Mouse (Mus musculus) lung, postnatal 0 days (tissue): Measurements from ENCODE around the gene Aff3. TPM values are rescaled to one million over a fixed set of nuclear protein-coding genes. Genes with fewer than 3 reads are reported as not detected.

Experiments used
- ATAC-seq: fragments of 200-750 bp; cut with Nextera tagmentation; 2 replicates; pipeline ENCODE4 v1.8.0; 2017; ENCODE audit warnings: moderate library complexity
- DNase-seq: peaks from one replicate; pipeline ENCODE4 v3.0.0-alpha.2; 2016; ENCODE audit warnings: low spot score
- H3K27ac ChIP-seq: fragments of 300-500 bp; sonication (generic); 2 replicates; pipeline ENCODE4 v1.5.1; 2014; ENCODE audit warnings: antibody characterized with exemption, mild to moderate bottlenecking, low read length, mixed read lengths
- H3K27me3 ChIP-seq: fragments of 300-500 bp; sonication (generic); replicated peaks from 2 replicates; pipeline ENCODE4 v1.6.1; 2014; ENCODE audit warnings: low read length, mixed read lengths; ENCODE audit not compliant: insufficient read depth
- H3K36me3 ChIP-seq: fragments of 300-500 bp; sonication (generic); 2 replicates; pipeline ENCODE4 v1.6.1; 2014; ENCODE audit warnings: low read length, mixed read lengths; ENCODE audit not compliant: insufficient read depth
- H3K4me1 ChIP-seq: fragments of 300-500 bp; sonication (generic); 2 replicates; pipeline ENCODE4 v1.6.1; 2014; ENCODE audit warnings: antibody characterized with exemption, low read depth, low read length, mixed read lengths; ENCODE audit not compliant: insufficient read depth
- H3K4me2 ChIP-seq: fragments of 300-500 bp; sonication (generic); replicated peaks from 2 replicates; pipeline ENCODE4 v1.6.1; 2014; ENCODE audit warnings: low read depth, mild to moderate bottlenecking, low read length, moderate library complexity, mixed read lengths
- H3K4me3 ChIP-seq: fragments of 300-500 bp; sonication (generic); 2 replicates; pipeline ENCODE4 v1.5.1; 2014; ENCODE audit warnings: low read depth, low read length
- H3K9ac ChIP-seq: fragments of 300-500 bp; sonication (generic); replicated peaks from 2 replicates; pipeline ENCODE4 v1.6.1; 2014; ENCODE audit warnings: low read depth, mild to moderate bottlenecking
- H3K9me3 ChIP-seq: fragments of 300-500 bp; sonication (generic); 2 replicates; pipeline ENCODE4 v1.6.1; 2016; ENCODE audit warnings: low read length, mixed read lengths
- CTCF ChIP-seq: IDR thresholded peaks from 2 replicates; pipeline ENCODE4 v1.5.1; 2016; ENCODE audit warnings: antibody characterized with exemption, mild to moderate bottlenecking
- EP300 ChIP-seq: IDR thresholded peaks from 2 replicates; pipeline ENCODE4 v1.6.1; 2016; ENCODE audit warnings: antibody characterized with exemption, mild to moderate bottlenecking, control low read depth
- WGBS: fragments of 180-500 bp; shearing (Covaris S2); extraction: QIAGEN DNeasy Blood & Tissue Kit; methylation state at CpG from one replicate; pipeline ENCODE4 v1.1.7; 2014; 5-methylcytosine and 5-hydroxymethylcytosine counted together
- polyA plus RNA-seq: library from polyadenylated mRNA; unstranded; fragments of >200 nt; fragmentation: Nextera tagmentation; extraction: Ambion mirVana; gene quantifications from 2 replicates; pipeline ENCODE4 v1.2.1, GENCODE M21; 2015

Aff3 gene
- polyA plus RNA-seq, 1 experiment from 2014 or later, result 5.9 TPM

DNA sequence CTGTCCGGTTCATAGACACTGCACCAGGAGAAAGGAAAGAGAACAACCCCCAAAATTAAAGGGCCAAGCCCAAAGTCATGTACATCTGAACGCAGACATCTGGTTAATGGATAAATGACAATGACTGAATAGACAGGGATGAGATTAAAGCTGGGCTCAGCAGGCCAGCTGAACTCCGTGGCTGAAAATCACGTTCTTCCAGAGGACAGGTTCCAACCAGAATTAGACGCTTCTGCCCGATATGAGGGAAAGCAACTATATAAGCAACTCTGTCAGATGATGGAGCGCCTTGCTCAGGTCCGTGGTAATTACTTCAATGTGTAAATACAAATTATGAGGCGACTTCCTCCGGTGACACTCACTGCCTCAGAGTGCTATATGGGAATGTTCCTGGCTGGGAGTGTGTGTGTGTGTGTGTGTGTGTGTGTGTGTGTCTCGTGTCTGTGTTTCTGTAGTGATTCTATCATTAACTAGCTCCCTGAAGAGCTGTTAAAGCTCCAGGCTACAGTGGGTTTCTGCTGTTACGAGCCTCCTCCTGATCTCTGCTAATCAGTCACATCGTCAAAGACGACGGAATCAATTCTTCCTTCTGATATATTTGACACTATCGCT lies 127.7 kb downstream of the Aff3 start:
- Histone ChIP-seq H3K4me3 (no peak overlapping the region), H3K9ac (no peak overlapping the region), H3K4me2 (no peak overlapping the region), H3K36me3 (no peaks in the 10 kb centered on the region), H3K9me3 (no peaks in the 10 kb centered on the region), H3K27ac (no peak overlapping the region), H3K4me1 (no peaks in the 10 kb centered on the region), H3K27me3 (no peaks in the 10 kb centered on the region)
- ATAC-seq, result no peak
- TF ChIP-seq CTCF (no peak), EP300 (no peak)
- 64% methylated on average over 16 of the region's 16 CpGs for WGBS
- DNase-seq, result no peak

DNA sequence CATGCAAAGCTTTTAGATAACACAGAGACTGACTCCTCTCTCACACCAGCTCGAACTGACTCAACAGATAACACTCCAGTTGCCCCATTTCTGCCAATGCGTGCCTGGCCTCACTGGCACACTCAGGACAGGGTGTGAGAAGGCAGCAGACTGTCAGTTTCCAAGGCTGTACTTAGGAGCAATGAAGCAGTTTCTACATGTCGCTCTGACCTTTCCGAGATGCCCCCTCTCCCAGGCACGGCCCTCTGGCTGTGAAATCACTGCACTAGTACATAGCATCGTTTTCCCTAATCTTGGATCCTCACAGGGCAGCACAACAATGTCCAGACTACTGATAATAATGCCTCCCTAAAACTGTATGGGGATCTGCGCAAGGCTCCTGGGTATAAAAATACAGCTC lies 132.2 kb downstream of the Aff3 start:
- Histone ChIP-seq H3K4me3 (no peak overlapping the region), H3K27me3 (no peaks in the 10 kb centered on the region), H3K4me1 (no peaks in the 10 kb centered on the region), H3K9me3 (no peaks in the 10 kb centered on the region), H3K27ac (no peak overlapping the region), H3K36me3 (no peaks in the 10 kb centered on the region), H3K9ac (no peak overlapping the region), H3K4me2 (no peak overlapping the region)
- ATAC-seq (no peak), DNase-seq (no peak)
- TF ChIP-seq CTCF (no peak), EP300 (no peak)
- WGBS, result 90% methylated on average over 7 of the region's 7 CpGs

DNA sequence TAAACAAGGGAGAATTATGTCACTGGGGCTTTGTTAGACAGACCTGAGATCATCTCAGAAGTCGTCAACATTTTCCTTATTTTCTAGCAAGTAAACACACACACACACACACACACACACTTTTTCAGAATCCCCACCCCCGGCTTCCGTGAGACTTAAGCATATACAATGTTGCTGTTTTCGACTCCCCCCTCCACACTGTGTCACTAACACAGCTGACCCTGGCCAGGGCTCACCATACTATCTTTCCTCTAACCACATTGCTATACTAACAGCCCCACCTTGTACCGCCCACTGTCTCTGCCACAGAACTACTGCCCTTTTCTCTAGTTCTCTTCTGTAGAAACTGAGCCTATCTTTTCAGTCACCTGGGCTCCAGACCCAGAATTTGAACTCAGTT lies 136.1 kb downstream of the Aff3 start:
- no peak for ATAC-seq
- WGBS, result 82% methylated on average over 5 of the region's 5 CpGs
- no peak overlapping the region for H3K4me2 ChIP-seq
- H3K9ac ChIP-seq, result no peak overlapping the region
- no peak overlapping the region for H3K27ac ChIP-seq
- no peaks in the 10 kb centered on the region for H3K36me3 ChIP-seq
- H3K27me3 ChIP-seq, result no peaks in the 10 kb centered on the region
- TF ChIP-seq EP300 (no peak), CTCF (no peak)
- no peak for DNase-seq
- no peaks in the 10 kb centered on the region for H3K4me1 ChIP-seq
- H3K9me3 ChIP-seq, result no peaks in the 10 kb centered on the region
- no peak overlapping the region for H3K4me3 ChIP-seq

DNA sequence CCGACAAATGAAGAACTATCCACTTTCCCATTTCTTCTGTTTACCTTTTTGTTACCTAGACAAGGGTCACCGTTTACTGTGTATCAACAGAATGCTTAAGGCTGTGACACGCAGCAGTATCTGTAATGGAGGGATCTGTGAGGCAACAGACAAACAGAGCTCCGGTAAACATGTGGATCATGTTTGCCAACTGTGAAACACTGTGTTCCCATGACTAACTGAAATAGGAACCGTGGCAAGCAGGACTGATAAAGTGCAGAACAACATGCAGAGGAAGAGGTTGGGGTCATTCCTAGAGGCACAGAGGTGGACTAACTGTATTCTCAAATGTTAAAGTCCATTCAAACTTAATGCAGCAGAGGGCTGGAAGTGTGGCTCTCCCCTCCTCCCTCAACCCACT lies 138.2 kb downstream of the Aff3 start:
- no peaks in the 10 kb centered on the region for H3K4me1 ChIP-seq
- TF ChIP-seq EP300, result no peak
- TF ChIP-seq CTCF, result no peak
- 69% methylated on average over 5 of the region's 5 CpGs for WGBS
- no peaks in the 10 kb centered on the region for H3K27me3 ChIP-seq
- no peak overlapping the region for H3K27ac ChIP-seq
- H3K9me3 ChIP-seq, result no peaks in the 10 kb centered on the region
- ATAC-seq, result no peak
- H3K4me2 ChIP-seq, result no peak overlapping the region
- no peak overlapping the region for H3K4me3 ChIP-seq
- no peak for DNase-seq
- no peaks in the 10 kb centered on the region for H3K36me3 ChIP-seq
- no peak overlapping the region for H3K9ac ChIP-seq

DNA sequence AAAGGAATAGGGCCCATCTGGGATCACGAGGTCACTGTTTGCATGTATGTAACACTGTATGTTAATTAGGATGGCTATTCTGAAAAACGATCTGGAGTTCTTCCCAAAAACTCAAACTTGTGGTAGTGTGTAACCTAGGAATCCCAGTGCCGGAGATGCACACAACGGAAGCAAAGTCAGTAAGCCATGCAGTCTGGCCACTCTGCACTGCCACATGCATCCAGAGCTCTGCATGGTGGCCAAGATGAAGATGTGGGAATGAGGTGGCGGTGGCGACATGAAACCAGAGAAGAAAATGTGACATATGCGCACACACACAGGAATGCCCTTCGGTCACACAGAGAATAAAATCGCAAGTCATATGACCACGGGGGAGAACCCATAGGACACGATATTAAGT lies 143.1 kb downstream of the Aff3 start:
- Histone ChIP-seq H3K36me3 (no peaks in the 10 kb centered on the region), H3K9me3 (no peaks in the 10 kb centered on the region), H3K9ac (no peak overlapping the region), H3K27ac (no peak overlapping the region), H3K4me1 (no peaks in the 10 kb centered on the region), H3K4me2 (no peak overlapping the region), H3K4me3 (no peak overlapping the region), H3K27me3 (no peaks in the 10 kb centered on the region)
- 94% methylated on average over 11 of the region's 11 CpGs for WGBS
- DNase-seq (no peak), ATAC-seq (no peak)
- no peak for TF ChIP-seq CTCF
- no peak for TF ChIP-seq EP300

DNA sequence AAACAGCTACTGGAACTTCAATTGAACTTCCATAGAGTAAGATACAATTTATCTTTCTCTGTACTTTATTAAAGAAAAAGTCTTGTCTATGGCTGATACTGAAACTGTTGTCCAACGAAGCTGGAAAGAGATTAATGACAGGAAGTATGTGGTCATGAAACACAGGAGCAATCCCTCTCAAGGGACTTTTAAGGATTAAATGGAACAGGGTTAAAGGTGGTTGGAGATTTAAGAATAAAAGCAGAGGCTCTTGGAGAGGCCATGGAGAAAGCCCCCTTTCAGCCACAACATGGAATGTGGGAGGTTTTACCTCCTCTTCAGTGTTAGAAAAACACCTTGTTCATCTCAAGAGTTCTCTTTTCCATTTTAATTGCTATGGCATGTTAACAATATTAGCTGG lies 148.5 kb downstream of the Aff3 start:
- TF ChIP-seq CTCF, result no peak
- no peak for TF ChIP-seq EP300
- Histone ChIP-seq H3K27ac (no peak overlapping the region), H3K4me2 (no peak overlapping the region), H3K9me3 (no peaks in the 10 kb centered on the region), H3K27me3 (no peaks in the 10 kb centered on the region), H3K4me3 (no peak overlapping the region), H3K36me3 (no peaks in the 10 kb centered on the region), H3K4me1 (no peaks in the 10 kb centered on the region; the same call in 1 of the 2 replicates), H3K9ac (no peak overlapping the region)
- ATAC-seq (no peak), DNase-seq (no peak)
- WGBS, result 9% methylated on average over 1 of the region's 1 CpGs

DNA sequence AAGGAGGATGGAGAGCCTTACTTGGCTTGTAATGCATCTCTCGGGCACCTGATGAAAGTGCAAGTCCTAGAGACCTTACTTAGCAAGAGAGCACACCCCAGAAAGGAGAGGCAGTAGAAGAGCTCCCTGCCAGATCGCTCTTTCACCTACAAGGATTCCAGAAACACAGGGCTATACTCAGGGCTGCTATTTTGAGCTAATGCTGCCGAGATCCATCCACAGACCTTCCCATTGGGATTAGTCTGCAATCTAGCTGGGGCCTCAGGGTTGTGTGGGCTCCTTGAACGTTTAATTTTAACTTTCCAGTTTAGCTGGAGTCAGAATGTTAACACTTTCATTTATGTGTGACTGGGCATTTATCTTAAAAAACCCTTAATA lies 150.1 kb downstream of the Aff3 start:
- WGBS, result 65% methylated on average over 4 of the region's 4 CpGs
- ATAC-seq (no peak), DNase-seq (no peak)
- Histone ChIP-seq H3K27me3 (no peaks in the 10 kb centered on the region), H3K36me3 (no peaks in the 10 kb centered on the region), H3K9me3 (no peaks in the 10 kb centered on the region), H3K4me3 (no peak overlapping the region), H3K9ac (no peak overlapping the region), H3K4me2 (no peak overlapping the region), H3K4me1 (no peaks in the 10 kb centered on the region; the same call in 1 of the 2 replicates), H3K27ac (no peak overlapping the region)
- TF ChIP-seq CTCF, result no peak
- no peak for TF ChIP-seq EP300
